Comparison of ENCODE assay signal across 9 mouse cellular contexts in the genomic region with DNA sequence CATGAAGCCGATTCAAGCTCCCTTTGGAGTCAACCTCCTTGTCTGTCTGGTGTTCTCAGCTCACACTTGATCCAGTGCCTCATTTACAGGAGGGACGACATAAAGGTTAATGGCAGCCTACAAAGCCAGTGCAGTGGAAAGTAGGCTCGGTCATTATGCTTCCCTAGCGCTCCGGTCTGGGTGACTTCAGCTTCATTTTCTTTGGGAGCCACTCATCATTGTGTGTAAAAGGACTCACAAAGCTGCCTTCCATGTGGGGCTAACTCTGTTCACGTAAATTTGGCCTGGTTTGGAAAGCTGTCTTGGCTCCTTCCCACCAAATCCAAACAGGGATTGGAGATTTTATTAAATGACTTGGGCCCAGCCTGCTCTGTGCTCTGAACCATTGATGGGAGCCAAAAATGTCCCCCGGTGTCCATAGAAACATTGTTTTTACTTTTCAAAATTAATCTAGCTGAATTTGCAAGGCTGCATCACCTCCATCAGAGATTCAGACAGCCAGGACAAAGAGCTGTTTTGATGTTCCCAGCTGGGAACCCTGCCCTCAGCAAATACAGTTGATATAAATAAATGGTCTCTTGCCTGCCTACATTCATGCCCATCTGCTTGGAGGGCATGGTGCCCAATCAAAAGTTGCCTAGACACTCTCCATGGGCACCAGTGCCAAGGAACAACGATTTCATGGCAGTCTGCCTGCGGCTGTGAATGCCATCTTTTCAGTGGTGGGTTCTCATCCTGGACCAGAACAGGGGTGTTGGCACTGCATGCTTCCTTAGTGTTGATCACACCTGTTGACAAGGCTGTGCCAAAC.
DNase-seq lines count a peak whose midpoint lies in the region; ATAC-seq lines count a peak whose summit lies in the region.
"Had no signal": no experiment of that assay in that cellular context is flagged by ENCODE, and none has a peak within 500 bp of the region (broad histone marks: within the 10 kb centered on the region; RNA-seq: fewer than 3 reads in every experiment).

No protein-coding gene starts in this region.

- H3K4me3 ChIP-seq in forebrain, embryonic 15.5 days = no peak overlapping the region
- H3K4me3 ChIP-seq in forebrain, embryonic 11.5 days (ENCODE audit: low read depth, low read length) = no peak overlapping the region
- no peak overlapping the region for H3K4me3 ChIP-seq in midbrain, embryonic 16.5 days (ENCODE audit: low read depth, low read length)
- H3K4me3 ChIP-seq: heart, embryonic 15.5 days had no signal

- no peak for DNase-seq in forebrain, embryonic 11.5 days (ENCODE audit: low spot score)
- peak; percentile 73 for DNase-seq in cerebellum, adult 9-11 months
- DNase-seq in layer of hippocampus, adult 18-20 months (ENCODE audit: low spot score in 2 of 2) = peak; percentile 80 to 91
- no peak for DNase-seq in adrenal gland, adult 8-10 months
- DNase-seq in adipocyte (ENCODE audit: low spot score) = no peak
- DNase-seq in kidney, adult 9 months = no peak

- no peak overlapping the region for H3K4me2 ChIP-seq in forebrain, embryonic 15.5 days (replicated peaks)
- no peak overlapping the region for H3K4me2 ChIP-seq in forebrain, embryonic 11.5 days (ENCODE audit: low read depth, low read length, severe bottlenecking)
- no peak overlapping the region for H3K4me2 ChIP-seq in midbrain, embryonic 16.5 days (ENCODE audit: low read length)
- H3K4me2 ChIP-seq: heart, embryonic 15.5 days had no signal

- WGBS in forebrain, embryonic 15.5 days = 40% methylated on average over 9 of the region's 9 CpGs
- 83% methylated on average over 9 of the region's 9 CpGs for WGBS in forebrain, embryonic 11.5 days
- 71% methylated on average over 9 of the region's 9 CpGs for WGBS in midbrain, embryonic 16.5 days

- H3K4me1 ChIP-seq in forebrain, embryonic 15.5 days = peaks cover 18% of the 10 kb centered on the region
- 0 out of 2 replicates have a peak, but pooled peaks cover 2% of the 10 kb centered on the region for H3K4me1 ChIP-seq in forebrain, embryonic 11.5 days (replicated peaks; ENCODE audit: control insufficient read depth, insufficient read depth, low read length)
- no peaks in the 10 kb centered on the region for H3K4me1 ChIP-seq in midbrain, embryonic 16.5 days (ENCODE audit: control insufficient read depth, insufficient read depth, low read length)

- H3K36me3 ChIP-seq in forebrain, embryonic 15.5 days = no peaks in the 10 kb centered on the region
- no peaks in the 10 kb centered on the region for H3K36me3 ChIP-seq in forebrain, embryonic 11.5 days (ENCODE audit: control insufficient read depth, insufficient read depth, low read length)
- no peaks in the 10 kb centered on the region for H3K36me3 ChIP-seq in midbrain, embryonic 16.5 days (ENCODE audit: control insufficient read depth, insufficient read depth, low read length)
- H3K36me3 ChIP-seq: heart, embryonic 15.5 days had no signal

- peaks cover 3% of the 10 kb centered on the region; the same call in 1 of the 2 replicates for H3K27me3 ChIP-seq in forebrain, embryonic 15.5 days
- no peaks in the 10 kb centered on the region for H3K27me3 ChIP-seq in forebrain, embryonic 11.5 days (ENCODE audit: control insufficient read depth, insufficient read depth, low read length)
- no peaks in the 10 kb centered on the region for H3K27me3 ChIP-seq in midbrain, embryonic 16.5 days (ENCODE audit: control insufficient read depth, insufficient read depth, low read depth, low read length)
- H3K27me3 ChIP-seq: heart, embryonic 15.5 days had no signal

- H3K27ac ChIP-seq in forebrain, embryonic 15.5 days (replicated peaks) = peak overlapping the region; percentile 49; the same call in 1 of the 2 replicates
- no peak overlapping the region for H3K27ac ChIP-seq in forebrain, embryonic 11.5 days (ENCODE audit: low read depth, low read length)
- peak overlapping the region; percentile 26 for H3K27ac ChIP-seq in midbrain, embryonic 16.5 days (ENCODE audit: low read length)
- H3K27ac ChIP-seq: heart, embryonic 15.5 days had no signal

- H3K9ac ChIP-seq in forebrain, embryonic 15.5 days (replicated peaks) = no peak overlapping the region
- H3K9ac ChIP-seq in forebrain, embryonic 11.5 days (ENCODE audit: low read length) = no peak overlapping the region
- H3K9ac ChIP-seq in midbrain, embryonic 16.5 days (ENCODE audit: low read depth, low read length) = no peak overlapping the region
- H3K9ac ChIP-seq: heart, embryonic 15.5 days had no signal

- ATAC-seq in forebrain, embryonic 15.5 days (replicated peaks) = peak; percentile 97
- ATAC-seq in forebrain, embryonic 11.5 days (replicated peaks; ENCODE audit: low FRiP score) = no peak
- peak; percentile 91 for ATAC-seq in midbrain, embryonic 16.5 days

- H3K9me3 ChIP-seq in forebrain, embryonic 15.5 days = no peaks in the 10 kb centered on the region
- H3K9me3 ChIP-seq in forebrain, embryonic 11.5 days (ENCODE audit: control insufficient read depth, low read length) = no peaks in the 10 kb centered on the region
- H3K9me3 ChIP-seq in midbrain, embryonic 16.5 days (replicated peaks; ENCODE audit: control insufficient read depth, low read length, poor library complexity, severe bottlenecking) = no peaks in the 10 kb centered on the region
- H3K9me3 ChIP-seq: heart, embryonic 15.5 days had no signal

Comparison
In these comparisons a context has a peak if more than half of its experiments do, and no peak if none do; other contexts are left out.
1. DNase-seq: peak in cerebellum, adult 9-11 months (single experiment) and layer of hippocampus, adult 18-20 months (2 of 2); none in forebrain, embryonic 11.5 days (single experiment), adrenal gland, adult 8-10 months (single experiment), adipocyte (single experiment) and kidney, adult 9 months (single experiment).